Mouse (Mus musculus) heart, postnatal 25 days (tissue): ENCODE data around the gene Nup153. TPM values are rescaled to one million over a fixed set of nuclear protein-coding genes. Genes with fewer than 3 reads are reported as not detected.
A peak's percentile ranks its signal among the peaks of the same experiment; 100 is the strongest.

Experiments
- DNase-seq: peaks from one replicate; pipeline ENCODE4 v3.0.0; 2022; ENCODE audit warnings: low spot score
- intact Hi-C: fragments of 180-260 bp; cut with DNase I; formaldehyde crosslinking; loops from one replicate; pipeline ENCODE4 v1.15.1; 2025
- total RNA-seq, 2 experiments: library from RNA; stranded (reverse); gene quantifications; 2 replicates each; pipeline ENCODE4 v1.2.3; 2021

The Nup153 gene
- total RNA-seq, 2 experiments from 2014 or later: 29.4 to 39.3 TPM

DNA sequence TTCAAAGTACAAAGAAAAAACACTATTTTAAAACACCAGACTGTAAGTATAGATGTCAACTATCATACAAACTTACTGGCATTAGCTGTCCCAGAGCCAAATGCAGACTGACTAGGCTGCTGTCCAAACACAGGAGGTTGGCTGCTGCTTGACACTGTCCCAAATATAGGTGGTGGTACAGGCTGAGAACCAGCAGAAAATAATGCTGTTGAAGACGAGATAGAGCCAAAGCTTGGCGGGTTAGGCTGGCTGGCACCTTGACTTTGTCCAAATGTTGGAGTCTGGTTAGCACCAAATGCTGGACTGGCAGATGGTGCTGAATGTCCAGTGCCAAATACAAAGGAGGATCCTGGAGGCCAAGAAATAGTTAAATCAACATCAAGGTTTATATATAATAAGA is 44.8 kb downstream of the Nup153 start:
- intact Hi-C loops: no loop called here
- DNase-seq: no peak

DNA sequence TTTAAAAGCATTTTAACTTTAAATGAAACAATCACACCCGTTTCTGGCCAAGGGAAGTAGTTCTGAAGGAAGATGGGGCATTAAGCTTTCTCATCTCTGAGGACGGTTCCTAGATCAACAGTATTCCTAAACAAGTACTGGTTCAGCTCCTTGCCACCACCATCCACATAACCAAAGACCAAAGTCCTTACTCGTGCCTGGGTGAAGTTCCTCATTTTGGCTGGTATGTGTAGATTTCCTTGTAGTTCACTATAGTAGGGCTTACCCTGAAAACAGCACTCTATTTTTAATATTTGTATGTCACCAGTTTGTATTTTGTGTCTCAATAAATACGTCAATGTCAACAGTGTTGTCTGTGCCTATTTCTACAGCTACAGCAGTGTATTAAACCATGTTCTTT is 50.0 kb downstream of the Nup153 start:
- DNase-seq: no peak
- intact Hi-C loops: no loop called here

DNA sequence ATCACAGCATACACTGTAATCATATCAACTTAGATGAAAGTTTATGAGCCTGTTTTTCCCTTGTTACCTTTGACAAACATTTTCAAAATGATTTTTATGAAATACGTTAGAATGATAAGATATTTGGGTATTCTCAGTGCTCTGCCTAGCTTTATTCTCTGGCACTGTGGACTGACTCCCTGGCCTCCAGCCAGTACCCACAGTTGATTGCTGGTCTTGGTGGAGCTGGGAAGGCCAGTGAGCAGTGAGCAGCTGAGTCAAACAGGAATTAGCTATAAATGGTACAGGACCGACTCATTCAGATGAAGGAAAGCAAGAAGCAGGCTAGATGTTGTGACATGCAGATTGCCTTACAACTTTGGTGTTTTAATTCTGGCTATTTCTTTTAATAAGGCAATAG is 53.1 kb downstream of the Nup153 start:
- DNase-seq: no peak
- intact Hi-C loops: no loop called here

DNA sequence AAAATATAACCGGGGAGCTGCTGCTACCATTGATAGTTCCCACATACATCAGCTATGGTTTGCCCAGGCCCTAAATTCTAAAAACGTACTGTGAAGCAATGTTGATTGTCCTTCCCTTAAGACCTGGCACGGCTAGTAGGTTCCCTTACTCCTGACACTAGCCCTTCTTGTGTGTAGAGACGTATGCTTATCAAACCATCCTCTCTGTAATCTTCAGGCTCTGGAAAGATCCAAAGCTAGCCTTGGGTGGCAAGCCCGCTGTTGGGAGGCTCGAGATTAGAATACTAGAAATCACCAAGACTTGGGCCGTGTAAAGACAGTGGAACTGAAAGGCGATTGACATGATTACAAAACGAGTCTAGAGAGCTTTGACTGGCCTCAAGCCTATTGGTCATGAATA is 57.2 kb downstream of the Nup153 start:
- intact Hi-C loops: no loop called here
- no peak for DNase-seq

DNA sequence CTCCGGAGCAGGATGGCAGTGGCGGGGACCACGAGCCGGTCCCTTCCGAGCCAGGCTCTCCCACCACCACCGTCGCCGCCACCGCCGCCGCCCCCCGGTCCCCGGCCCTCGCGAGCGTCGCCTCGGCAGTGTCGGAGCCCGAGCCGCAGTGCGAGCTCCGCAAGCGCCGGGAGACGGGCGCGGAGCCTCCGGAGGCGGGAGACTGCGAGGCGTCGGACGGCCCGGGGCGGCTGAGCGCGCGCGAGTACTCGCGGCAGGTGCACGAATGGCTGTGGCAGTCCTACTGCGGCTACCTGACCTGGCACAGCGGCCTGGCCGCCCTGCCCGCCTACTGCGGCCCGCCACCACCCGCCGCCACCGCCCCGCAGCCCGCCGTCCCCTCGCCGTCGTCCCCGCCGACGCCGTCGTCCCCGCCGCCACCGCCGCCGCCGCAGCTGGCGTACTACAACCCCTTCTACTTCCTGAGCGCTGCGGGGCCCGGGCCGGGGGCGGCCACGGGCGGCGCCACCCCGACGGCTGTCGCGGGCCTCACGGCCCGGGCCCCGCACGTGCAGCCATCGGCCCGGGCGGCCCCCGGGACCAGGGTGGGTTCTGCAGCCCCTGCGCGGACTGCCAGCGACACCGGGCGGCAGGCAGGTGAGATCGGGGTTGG is 58.0 kb downstream of the Nup153 start:
- no peak for DNase-seq
- intact Hi-C loops: no loop called here

DNA sequence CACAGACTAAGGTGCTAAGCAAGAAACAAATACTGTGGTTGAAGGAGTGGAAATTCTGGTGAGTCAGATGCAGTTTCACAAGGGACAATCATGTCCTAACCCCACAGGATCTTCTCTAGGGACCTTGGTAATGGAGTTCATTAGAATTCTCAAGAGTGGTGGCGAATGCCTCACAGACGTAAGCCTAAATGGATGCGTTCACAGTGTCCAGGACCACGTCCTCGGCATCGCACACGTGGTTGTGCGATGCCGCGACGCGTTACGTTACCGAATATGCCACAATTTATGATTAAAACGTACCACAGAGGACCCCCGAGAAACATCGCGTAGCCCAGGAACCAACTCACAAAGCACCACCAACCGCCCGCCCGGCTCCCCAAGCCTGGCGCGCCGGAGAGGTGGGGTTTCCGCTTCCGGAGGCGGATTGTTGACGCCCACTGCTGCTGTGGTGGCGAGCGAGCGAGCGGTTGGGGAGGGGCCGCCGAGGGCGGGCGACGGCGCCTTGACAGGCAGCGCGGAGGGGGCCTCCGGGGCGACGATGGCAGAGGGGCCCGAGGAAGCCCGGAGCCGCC is 58.6 kb downstream of the Nup153 start, which contains the start of gene Fam8a1:
Fam8a1 (plus strand) TSS at position 475 of the 572 bp plus-strand sequence.
- intact Hi-C loops: no loop called here

DNA sequence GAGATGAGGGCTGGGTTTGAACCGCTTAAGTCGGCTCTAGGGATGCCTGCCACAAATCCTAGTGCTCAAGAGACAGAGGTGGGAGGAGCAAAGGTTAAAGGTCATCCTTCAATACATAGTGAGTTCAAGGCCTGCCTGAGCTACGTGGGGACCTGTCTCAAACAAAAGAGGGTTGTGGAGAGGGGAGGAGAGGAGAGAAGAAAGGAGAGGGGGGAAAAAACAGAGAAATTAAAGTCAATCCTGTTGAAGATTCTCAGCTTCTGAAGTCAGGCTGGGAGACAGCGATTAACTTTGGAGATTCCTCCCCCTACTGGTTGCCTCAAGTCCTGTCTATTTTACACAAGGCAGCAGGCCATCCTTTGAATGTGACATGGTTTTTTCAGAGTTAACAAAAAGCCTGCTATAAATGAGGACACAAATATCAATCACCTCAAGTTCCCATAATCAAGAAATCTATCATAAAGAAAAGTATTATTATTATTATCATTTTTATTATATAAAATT is 64.2 kb downstream of the Nup153 start:
- no peak for DNase-seq

More for the DNA sequence above, 58.6 kb downstream of the Nup153 start, which contains the start of gene Fam8a1:
- DNase-seq: peak; percentile 81

DNA sequence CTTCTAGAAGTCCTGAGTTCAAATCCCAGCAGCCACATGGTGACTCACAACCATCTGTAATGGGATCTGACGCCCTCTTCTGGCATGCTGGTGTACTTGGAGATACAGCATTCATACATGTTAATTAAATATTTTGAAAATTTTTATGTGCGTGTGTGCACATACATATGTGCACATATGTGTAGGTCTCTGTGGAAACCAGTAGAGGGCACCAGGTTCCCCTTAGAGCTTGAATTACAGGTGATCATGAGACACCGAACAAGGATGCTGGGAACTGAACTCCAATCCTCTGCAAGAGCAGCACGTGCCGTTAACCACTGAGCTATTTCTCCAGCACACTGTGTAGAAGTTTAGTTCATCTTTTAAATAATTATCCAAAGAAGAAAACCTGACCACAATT is 68.5 kb downstream of the Nup153 start:
- intact Hi-C loops: no loop called here
- no peak for DNase-seq

More for the DNA sequence above, 64.2 kb downstream of the Nup153 start:
- intact Hi-C loops: loop anchor here (2.0 kb wide), 1 partner anchor 353 kb away; no protein-coding TSS in a partner anchor

DNA sequence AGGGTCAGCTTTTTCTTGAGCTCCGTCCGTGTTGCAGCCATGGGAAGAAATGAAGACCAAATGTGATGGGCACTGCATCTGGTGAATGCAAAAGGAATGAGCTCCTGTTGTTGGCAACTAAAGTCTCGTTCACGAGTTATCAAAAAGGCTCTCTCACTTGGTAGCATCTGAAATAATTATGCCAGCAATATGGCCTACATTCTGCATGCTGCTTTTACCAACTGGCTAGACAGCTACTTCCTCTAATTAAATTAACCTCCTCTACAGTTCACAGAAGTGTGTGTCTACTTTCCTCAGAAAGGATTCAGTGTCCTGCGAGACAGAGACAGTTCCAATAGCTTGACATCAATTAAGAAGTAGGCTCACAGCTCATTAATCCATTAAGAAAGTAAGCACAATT is 73.2 kb downstream of the Nup153 start:
- DNase-seq: no peak
- intact Hi-C loops: no loop called here

DNA sequence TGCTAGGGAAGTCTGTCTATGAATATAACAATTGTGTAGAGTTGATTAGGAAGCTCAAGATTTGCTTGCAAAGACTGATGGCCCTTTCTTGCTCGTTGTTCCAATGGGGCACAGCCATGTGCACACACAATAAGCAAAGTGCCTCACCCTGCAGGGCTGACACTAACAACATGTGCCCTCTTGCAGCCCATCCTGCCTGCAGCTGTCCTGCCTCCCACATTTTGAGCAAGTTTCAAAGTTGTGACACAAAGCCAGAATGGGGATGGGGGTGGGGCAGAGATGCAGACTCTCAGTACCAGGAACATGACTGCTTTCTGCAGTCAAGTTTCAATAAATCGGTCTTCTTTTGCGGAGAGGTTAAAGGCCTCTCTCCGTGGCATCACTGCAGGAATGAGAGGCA is 74.1 kb downstream of the Nup153 start:
- DNase-seq: no peak
- intact Hi-C loops: no loop called here

DNA sequence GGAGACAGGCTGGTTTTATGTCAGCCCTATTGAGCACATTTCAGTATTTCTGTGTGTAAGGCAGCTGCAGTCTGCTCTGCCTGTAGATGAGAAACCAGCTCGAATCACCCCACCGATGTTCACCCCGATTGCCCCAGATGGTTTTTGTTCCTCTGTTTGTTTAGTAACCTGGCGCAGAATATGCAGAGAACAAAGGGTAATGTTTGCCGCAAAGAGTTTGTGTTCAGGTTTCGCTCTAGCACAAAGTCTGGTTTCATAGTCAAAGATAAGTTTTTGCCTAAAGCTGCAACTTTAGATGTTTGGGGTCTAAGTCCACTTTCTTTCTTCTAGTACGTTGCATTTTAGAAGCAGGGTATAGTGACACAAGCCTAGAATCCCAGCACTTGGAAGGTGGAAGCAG is 75.1 kb downstream of the Nup153 start:
- intact Hi-C loops: no loop called here
- DNase-seq: no peak

DNA sequence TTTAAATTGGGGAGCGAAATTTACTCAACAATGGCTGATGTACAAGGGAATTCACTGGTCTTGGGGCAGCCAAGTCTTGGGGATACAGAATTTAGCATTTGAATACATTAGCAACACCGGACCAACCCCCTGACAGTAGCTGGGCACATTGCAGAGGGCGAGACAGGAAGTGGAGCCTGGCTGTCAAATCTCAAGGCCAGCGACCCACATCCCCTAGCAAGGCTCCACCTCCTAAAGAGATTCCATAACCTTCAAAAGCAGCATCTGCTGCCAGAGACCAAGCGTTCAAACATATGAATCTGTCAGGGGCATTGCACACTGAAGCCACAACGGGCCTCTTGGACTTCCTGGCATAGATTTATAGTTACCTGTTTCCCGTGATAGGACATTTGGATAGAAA is 75.9 kb downstream of the Nup153 start:
- intact Hi-C loops: no loop called here
- DNase-seq: no peak

DNA sequence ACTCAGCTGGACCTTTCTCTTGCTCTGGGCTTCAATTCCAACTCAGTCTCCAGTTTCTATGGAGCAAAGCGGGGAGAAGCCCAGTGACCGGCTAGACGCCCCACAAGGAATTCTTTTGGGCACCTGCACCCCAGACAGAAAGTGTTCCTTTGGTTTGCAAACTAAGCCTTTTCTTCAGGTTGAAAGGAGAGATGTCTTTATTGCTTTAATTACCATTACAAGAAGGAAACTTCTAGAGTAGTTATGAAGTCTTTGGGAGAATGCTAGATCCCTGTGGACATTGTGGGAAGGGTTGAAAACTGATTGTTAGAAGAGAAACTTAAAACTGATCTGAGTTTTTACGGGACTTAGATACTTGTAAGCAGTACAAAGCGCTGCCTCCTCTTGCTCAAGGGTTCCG is 82.3 kb downstream of the Nup153 start:
- no peak for DNase-seq
- intact Hi-C loops: no loop called here

DNA sequence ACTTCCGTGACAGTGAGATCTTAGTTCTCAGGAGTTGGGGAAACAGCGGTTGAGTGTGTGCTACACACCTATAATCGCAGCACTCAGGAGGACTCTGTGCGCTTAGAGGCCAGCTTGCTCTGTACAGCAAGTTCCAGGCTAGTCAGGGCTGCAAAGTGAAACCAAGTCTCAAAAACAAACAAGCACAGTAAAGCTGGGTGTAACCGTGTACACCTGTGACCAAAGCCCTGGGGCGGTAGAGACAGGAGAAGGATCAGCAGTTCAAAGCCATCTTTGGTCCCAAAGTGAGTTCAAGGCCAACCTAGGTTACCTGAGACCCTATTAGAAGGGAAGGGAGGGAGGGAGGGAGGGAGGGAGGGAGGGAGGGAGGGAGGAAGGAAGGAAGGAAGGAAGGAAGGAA is 83.6 kb downstream of the Nup153 start:
- no peak for DNase-seq

DNA sequence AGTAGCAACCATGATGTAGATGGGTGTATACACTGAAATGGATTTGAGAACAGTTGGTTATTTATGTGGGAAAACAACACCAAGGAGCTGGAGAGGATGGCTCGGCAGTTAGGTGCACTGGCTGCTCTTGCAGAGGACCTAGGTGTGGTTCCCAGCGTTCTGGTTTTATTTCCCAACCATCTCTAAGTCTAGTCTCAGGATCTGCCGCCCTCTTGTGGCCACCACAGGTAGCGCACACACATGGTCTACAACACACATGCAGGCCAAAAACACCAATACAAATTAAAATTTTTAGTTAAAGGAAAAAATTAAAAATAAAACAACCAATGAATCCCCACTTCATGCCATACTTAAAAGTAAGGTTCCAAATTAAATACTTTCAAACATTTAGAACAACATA is 85.4 kb downstream of the Nup153 start:
- DNase-seq: no peak
- intact Hi-C loops: no loop called here

More for the DNA sequence above, 83.6 kb downstream of the Nup153 start:
- intact Hi-C loops: no loop called here

DNA sequence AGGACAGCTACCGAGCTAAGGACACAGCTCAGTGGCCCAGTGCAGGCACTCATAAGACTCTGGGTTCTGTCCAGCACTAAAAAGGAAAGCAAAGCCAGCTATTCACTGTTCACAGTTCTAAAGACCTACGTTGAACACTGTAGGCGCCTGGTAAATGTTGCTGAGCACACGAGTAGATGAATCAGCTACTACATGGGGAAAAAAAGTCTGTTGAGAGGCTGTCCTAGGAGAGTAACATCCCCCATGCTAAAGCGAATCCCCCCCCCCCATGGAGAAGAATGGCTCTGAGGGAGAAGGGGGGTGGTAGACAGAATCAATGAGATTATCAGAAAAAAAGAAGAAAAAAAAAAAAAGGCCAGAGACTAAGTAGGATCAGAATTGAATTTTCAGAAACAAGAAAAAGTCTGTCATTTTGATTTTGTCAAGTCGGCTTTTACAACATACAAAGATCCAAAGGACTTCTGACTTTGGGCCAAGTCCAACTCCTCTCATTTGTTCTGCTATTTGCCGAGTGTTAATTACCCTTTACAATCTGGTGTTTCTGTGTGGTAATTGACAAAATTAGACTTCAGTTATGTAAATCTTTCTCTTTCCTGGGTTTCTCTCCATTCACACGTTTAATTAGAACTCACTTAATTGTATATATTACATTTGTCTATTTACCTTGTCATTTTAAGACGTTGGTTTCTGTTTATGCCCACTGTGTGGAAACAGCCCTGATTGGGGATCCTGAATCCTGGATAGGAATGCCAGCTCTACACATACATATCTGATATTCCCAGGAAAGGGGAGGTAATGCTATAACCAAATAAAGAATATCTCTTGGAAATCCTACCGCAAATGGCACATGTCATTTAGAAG is 86.9 kb downstream of the Nup153 start:
- no peak for DNase-seq
- intact Hi-C loops: no loop called here

DNA sequence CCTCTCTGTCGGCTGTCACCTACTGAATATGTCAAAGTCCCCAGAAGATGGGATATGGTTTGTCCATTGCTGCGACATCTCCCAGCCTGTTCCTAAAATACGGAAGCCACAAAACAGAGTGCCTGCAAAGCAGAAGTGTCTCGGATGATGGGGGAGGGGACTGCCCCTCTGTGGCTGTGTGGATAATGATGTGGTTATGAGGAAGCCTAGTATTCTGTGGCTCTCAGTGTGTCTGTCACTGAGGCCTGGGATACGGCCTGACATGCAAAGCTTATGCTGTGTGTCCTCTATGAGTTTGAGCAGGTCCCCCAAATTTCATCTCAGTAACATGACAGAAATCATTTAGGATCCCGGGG is 93.6 kb downstream of the Nup153 start:
- no peak for DNase-seq
- intact Hi-C loops: no loop called here

DNA sequence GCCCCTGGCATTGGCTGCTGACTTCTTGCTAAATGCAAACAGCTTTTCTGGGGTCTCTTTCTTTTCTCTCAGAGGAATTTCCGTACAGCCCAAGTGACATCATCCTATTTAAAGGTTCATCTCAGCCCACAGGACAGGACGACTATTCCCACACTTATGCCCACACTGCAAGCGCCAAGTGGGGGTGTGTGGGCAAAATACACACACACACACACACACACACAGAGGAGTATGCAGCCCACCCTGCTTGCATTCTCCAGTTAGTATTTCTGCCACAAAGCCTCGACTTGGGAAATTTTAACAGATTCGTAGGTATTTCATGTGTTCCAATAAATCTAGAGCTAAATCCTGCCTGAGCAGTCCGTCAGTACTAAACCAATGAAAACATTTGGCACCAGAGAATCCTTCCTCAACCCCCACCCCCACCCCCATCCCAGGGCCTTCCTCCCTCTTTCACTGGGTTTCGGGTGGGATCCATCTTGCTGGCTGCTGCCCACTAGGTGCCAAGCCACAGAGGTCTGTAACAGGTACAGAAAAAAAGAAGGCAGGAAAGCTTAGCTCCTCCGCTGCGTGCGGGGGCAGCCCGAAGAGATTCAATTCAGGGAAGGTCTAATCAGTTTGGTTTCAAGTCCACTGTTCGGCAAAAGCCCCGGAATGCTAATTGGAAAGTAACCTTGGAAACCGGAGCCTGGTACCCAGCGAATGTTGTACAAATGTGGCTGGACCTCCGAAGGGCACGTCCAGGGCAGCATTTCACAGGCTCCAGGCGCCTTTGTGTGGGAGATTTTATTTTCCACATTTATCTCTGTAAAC is 94.2 kb downstream of the Nup153 start:
- no peak for DNase-seq
- intact Hi-C loops: no loop called here

DNA sequence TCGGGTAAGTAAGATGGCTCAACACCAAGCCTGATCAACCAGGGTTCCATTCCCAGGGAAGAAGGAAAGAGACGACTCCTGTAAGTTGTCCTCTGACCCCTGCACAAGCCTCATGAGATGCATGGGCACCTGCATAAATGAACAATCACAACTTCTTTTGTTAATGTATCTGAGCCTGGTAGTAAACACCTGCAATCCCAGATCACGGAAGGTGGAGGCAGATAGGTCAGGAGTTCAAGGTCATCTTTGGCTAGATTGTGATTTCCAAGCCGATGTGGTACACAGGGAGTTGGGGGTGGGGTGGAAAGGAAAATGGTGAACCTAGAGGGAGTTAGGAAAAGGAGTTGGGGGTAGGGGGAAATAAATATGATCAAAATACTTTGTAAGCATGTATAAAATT is 94.9 kb downstream of the Nup153 start:
- intact Hi-C loops: no loop called here
- no peak for DNase-seq
